Mouse (Mus musculus) forebrain, embryonic 16.5 days (tissue): Measurements from ENCODE around the gene Rbfox1. TPM values are rescaled to one million over a fixed set of nuclear protein-coding genes. Genes with fewer than 3 reads are reported as not detected.

ENCODE experiments used
- ATAC-seq: fragments of 200-750 bp; cut with Nextera tagmentation; 2 replicates; pipeline ENCODE4 v1.8.0; 2017; ENCODE audit warnings: mild to moderate bottlenecking, moderate library complexity
- H3K27ac ChIP-seq: fragments of 300-500 bp; sonication (generic); 2 replicates; pipeline ENCODE4 v1.5.1; 2014; ENCODE audit warnings: low read length, control low read depth
- H3K27me3 ChIP-seq: fragments of 300-500 bp; sonication (generic); replicated peaks from 2 replicates; pipeline ENCODE4 v1.6.1; 2014; ENCODE audit warnings: low read length; ENCODE audit not compliant: control insufficient read depth, insufficient read depth
- H3K36me3 ChIP-seq: fragments of 300-500 bp; sonication (generic); 2 replicates; pipeline ENCODE4 v1.6.1; 2014; ENCODE audit not compliant: control insufficient read depth, insufficient read depth
- H3K4me1 ChIP-seq: fragments of 300-500 bp; sonication (generic); replicated peaks from 2 replicates; pipeline ENCODE4 v1.6.1; 2014; ENCODE audit warnings: low read length; ENCODE audit not compliant: control insufficient read depth, insufficient read depth
- H3K4me2 ChIP-seq: fragments of 300-500 bp; sonication (generic); 2 replicates; pipeline ENCODE4 v1.6.1; 2014; ENCODE audit warnings: mild to moderate bottlenecking, low read length, control low read depth
- H3K4me3 ChIP-seq: fragments of 300-500 bp; sonication (generic); replicated peaks from 2 replicates; pipeline ENCODE4 v1.5.1; 2014; ENCODE audit warnings: mild to moderate bottlenecking, low read length, control low read depth
- H3K9ac ChIP-seq: fragments of 300-500 bp; sonication (generic); replicated peaks from 2 replicates; pipeline ENCODE4 v1.6.1; 2014; ENCODE audit warnings: low read depth, low read length, control low read depth
- H3K9me3 ChIP-seq: fragments of 300-500 bp; sonication (generic); 2 replicates; pipeline ENCODE4 v1.6.1; 2016; ENCODE audit warnings: low read length; ENCODE audit not compliant: control insufficient read depth
- WGBS: fragments of 180-500 bp; shearing (Covaris S2); extraction: QIAGEN DNeasy Blood & Tissue Kit; methylation state at CpG from one replicate; pipeline ENCODE4 v1.1.7; 2014; 5-methylcytosine and 5-hydroxymethylcytosine counted together
- polyA plus RNA-seq: library from polyadenylated mRNA; unstranded; fragments of >200 nt; fragmentation: Nextera tagmentation; extraction: Ambion mirVana; gene quantifications from 2 replicates; pipeline ENCODE4 v1.2.1, GENCODE M21; 2015

Rbfox1 gene
- polyA plus RNA-seq, 1 experiment from 2014 or later: 210 TPM

DNA sequence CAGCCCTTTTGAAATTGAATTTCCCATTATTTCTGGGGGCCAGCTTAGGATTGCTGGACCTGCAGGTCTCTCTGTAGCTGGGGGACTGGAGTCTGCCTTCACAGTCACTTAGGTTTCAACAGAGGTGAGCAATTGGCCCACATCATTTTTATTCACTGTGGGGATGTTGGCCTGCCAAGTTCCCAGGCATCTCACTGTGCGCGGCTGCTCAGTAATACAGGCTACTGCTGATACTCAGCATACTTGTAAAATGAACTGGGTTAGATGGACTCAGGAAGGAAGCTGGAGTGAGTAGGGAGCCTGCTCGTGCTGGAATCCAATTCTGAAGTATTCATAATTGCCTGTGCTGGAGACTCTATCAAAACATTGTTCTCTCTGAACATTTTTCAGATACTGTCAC, 1356.5 kb downstream of the Rbfox1 start:
- no peak overlapping the region for H3K9ac ChIP-seq
- WGBS: 75% methylated on average over 3 of the region's 3 CpGs
- no peaks in the 10 kb centered on the region for H3K36me3 ChIP-seq
- no peak overlapping the region for H3K4me3 ChIP-seq
- no peak for ATAC-seq
- H3K4me2 ChIP-seq: no peak overlapping the region
- no peaks in the 10 kb centered on the region for H3K9me3 ChIP-seq
- no peaks in the 10 kb centered on the region for H3K27me3 ChIP-seq
- H3K4me1 ChIP-seq: no peaks in the 10 kb centered on the region
- H3K27ac ChIP-seq: no peak overlapping the region

DNA sequence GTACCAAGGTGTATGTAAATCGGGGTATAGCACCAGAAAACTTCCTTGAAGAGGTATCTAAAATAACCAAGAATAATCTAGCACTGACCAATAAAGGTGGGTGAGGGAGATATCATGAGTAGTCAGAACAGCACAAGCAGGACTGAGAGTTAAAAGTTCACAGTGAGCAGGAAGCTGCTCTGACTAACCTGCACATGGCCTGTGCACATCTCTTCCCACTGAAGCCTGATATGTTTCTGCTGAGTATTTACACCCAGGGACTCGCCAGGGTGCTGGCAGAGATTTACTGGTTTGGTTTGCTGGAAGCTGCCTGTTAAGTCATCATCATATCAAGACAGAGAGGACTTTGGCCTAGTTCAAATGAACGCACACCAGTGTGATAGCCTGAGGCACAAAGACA, 1357.3 kb downstream of the Rbfox1 start:
- Histone ChIP-seq H3K9ac (no peak overlapping the region), H3K4me1 (no peaks in the 10 kb centered on the region), H3K4me2 (no peak overlapping the region), H3K36me3 (no peaks in the 10 kb centered on the region), H3K27ac (no peak overlapping the region), H3K4me3 (no peak overlapping the region), H3K9me3 (no peaks in the 10 kb centered on the region), H3K27me3 (no peaks in the 10 kb centered on the region)
- no peak for ATAC-seq
- WGBS: 95% methylated on average over 3 of the region's 3 CpGs

DNA sequence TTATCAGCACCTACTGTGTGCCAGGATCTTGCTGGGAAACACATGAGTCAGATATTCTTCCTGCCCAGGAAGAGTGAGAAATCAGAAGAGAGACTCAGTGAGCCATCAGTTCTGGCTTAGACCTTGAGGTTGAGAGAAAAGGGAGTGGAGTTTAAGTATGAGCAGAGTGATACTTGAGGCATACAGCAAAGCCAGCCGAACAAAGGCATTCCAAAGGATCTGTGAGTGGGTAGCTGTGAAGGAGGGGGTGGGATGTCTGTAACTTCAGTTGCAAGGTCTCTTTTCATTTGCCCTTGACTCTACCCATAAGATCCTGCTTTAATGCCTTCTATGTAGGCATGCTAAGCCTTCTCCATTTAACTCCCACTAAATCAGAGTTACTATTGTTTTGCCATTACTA, 1359.2 kb downstream of the Rbfox1 start:
- Histone ChIP-seq H3K4me3 (no peak overlapping the region), H3K27ac (no peak overlapping the region), H3K9ac (no peak overlapping the region), H3K4me1 (no peaks in the 10 kb centered on the region), H3K4me2 (no peak overlapping the region), H3K9me3 (no peaks in the 10 kb centered on the region), H3K27me3 (no peaks in the 10 kb centered on the region), H3K36me3 (no peaks in the 10 kb centered on the region)
- no peak for ATAC-seq
- 59% methylated on average over 1 of the region's 1 CpGs for WGBS

DNA sequence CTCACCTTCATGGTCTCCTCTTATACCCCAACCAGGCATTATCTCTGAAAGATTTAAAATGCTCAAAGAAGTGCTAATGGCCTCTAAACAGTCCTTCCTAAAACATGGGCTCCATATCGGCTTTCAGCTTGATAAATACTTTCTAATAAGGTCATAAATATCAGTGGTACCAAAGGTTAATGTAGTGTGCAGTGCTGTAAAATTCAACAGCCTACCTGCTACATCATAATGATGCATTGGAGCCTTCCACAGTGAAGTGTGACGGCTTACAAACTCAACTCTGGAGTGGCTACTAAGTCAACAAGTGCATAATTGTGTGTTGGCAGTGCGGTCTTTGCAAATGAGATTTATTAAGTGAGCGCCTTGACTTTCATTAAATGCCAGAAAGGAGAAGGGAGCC, 1366.5 kb downstream of the Rbfox1 start:
- no peak overlapping the region for H3K4me2 ChIP-seq
- H3K9me3 ChIP-seq: no peaks in the 10 kb centered on the region
- H3K36me3 ChIP-seq: no peaks in the 10 kb centered on the region
- H3K9ac ChIP-seq: no peak overlapping the region
- no peaks in the 10 kb centered on the region for H3K4me1 ChIP-seq
- WGBS: 56% methylated on average over 4 of the region's 4 CpGs
- ATAC-seq: no peak
- H3K27me3 ChIP-seq: no peaks in the 10 kb centered on the region
- H3K27ac ChIP-seq: no peak overlapping the region
- no peak overlapping the region for H3K4me3 ChIP-seq

DNA sequence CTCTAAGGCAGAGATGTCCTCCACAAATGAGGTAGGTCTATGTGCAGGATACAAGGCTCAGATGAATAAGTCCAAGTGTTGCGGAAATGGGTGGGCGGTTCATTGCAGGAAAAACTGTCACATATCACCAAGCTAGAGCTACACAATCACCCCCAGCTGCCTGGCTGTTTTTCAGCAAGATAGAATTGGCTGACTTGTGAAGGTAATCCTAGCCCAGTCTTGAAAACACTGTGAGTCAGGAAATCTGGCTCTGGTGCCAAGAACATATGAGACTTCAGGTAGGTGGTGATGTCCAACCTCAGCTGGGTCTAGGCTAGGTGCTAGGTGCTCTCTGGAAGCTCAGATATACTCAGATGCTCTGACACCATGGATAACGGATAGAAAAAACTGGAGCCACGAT, 1372.2 kb downstream of the Rbfox1 start:
- Histone ChIP-seq H3K4me1 (no peaks in the 10 kb centered on the region), H3K27ac (no peak overlapping the region), H3K4me3 (no peak overlapping the region), H3K4me2 (no peak overlapping the region), H3K36me3 (no peaks in the 10 kb centered on the region), H3K9ac (no peak overlapping the region), H3K9me3 (no peaks in the 10 kb centered on the region), H3K27me3 (no peaks in the 10 kb centered on the region)
- 94% methylated on average over 4 of the region's 4 CpGs for WGBS
- no peak for ATAC-seq

DNA sequence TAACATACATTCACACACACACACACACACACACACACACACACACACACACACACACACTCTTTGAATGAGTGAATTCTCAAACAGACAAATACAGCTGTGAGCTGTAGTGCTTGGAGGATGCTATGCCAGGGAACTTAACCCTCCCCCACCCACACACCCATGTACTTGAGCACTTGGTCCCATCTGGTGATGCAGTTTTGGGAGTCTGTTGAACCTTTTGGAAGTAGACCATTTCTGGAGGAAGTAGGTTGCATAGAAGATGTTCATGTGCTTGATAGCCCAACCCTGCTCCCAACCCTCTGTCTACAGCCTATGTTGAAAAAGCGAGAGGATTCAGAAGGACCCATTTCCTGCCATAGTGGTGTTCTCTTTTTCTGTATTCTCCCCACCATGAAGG, 1378.1 kb downstream of the Rbfox1 start:
- no peak overlapping the region for H3K4me3 ChIP-seq
- no peaks in the 10 kb centered on the region for H3K27me3 ChIP-seq
- 0 out of 2 replicates have a peak, but pooled peaks cover 3% of the 10 kb centered on the region for H3K4me1 ChIP-seq
- no peak overlapping the region for H3K4me2 ChIP-seq
- no peak overlapping the region for H3K9ac ChIP-seq
- H3K36me3 ChIP-seq: no peaks in the 10 kb centered on the region
- no peak for ATAC-seq
- no peaks in the 10 kb centered on the region for H3K9me3 ChIP-seq
- WGBS: 96% methylated on average over 1 of the region's 1 CpGs
- H3K27ac ChIP-seq: no peak overlapping the region

DNA sequence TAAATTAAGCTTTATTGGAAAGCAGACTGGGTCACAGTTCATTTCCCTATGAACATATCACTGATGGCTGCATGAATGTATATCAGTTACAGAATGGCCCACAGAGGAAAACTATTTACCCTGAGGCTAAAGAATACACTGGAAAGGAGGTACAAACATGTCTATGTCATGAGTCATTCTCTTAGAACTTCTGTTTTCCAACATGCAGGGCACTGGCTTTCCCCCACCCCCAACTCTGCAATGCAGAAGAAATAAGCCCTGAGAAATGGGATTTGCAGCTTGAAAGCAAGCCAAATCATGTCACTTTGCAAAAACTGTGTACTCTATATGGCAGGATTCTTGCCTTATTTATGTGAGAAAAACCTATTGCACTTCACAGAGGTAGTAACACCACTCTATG, 1380.6 kb downstream of the Rbfox1 start:
- Histone ChIP-seq H3K4me2 (no peak overlapping the region), H3K36me3 (no peaks in the 10 kb centered on the region), H3K4me1 (0 out of 2 replicates have a peak, but pooled peaks cover 3% of the 10 kb centered on the region), H3K9me3 (no peaks in the 10 kb centered on the region), H3K27ac (0 out of 2 replicates have a peak overlapping the region, but pooled peaks have one; percentile 12), H3K27me3 (no peaks in the 10 kb centered on the region), H3K4me3 (no peak overlapping the region), H3K9ac (no peak overlapping the region)
- no peak for ATAC-seq

DNA sequence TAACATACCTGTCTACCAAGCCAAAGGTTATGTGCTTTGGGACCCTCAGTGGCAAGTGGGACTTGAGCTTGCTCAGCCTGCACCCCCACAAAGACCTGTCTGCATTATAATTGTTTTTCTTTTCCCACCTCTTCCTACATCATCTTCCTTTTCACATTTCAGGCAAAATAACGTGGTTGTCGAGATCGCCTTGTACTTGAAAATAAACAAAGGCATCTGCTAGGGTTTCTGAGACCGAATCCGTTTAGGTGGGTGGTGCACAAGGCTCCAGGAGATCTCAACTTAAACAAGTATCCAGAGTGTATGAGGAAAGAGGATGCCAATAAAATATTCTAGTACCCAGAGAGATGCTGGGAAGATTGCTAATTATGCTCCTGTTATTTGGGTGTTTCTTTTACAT, 1390.3 kb downstream of the Rbfox1 start:
- H3K4me3 ChIP-seq: no peak overlapping the region

DNA sequence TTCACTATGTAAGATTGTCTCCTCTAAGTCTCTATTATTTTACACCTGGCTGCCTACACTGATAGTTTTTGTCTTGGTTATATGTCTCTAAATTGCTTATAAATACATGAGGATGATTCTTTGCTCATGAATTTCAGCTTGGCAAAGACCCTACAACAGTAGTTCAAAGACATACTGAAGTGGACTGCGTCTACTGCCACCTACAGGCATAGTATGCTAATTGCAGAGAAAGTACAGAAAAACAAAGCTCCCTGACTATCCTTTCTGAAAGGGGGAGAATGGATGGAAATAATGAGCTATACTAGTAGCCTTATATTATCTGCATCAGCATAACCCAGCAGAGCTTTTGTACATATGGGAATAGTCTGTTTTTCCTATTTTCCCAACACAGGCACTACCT, 1390.7 kb downstream of the Rbfox1 start:
- H3K4me3 ChIP-seq: no peak overlapping the region
- H3K36me3 ChIP-seq: no peaks in the 10 kb centered on the region

More for the DNA sequence above, 1390.3 kb downstream of the Rbfox1 start:
- ATAC-seq: no peak
- Histone ChIP-seq H3K27me3 (no peaks in the 10 kb centered on the region), H3K9ac (no peak overlapping the region), H3K9me3 (no peaks in the 10 kb centered on the region), H3K4me1 (no peaks in the 10 kb centered on the region), H3K36me3 (no peaks in the 10 kb centered on the region), H3K27ac (no peak overlapping the region), H3K4me2 (no peak overlapping the region)
- WGBS: 88% methylated on average over 5 of the region's 5 CpGs

DNA sequence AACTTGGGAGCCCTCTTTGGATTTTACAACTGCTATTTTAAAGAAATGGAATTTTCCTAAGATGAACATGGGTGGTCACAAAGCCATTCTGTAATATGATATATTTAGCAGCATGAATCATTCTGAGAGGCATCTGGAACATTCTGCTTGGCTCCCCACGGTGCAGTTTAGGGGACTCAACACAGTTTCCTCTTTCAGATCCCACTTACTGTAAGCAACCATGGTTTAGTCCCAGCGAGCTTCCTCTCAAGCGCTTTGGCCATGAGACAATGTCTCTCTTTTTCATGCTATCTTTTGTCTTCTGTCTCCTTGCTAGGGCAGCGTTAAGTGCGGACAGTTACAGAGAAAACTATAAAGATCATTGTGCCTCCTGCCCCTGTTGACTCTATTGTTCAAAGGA, 1394.4 kb downstream of the Rbfox1 start:
- ATAC-seq: no peak
- H3K4me2 ChIP-seq: no peak overlapping the region
- 75% methylated on average over 5 of the region's 5 CpGs for WGBS

More for the DNA sequence above, 1390.7 kb downstream of the Rbfox1 start:
- no peaks in the 10 kb centered on the region for H3K9me3 ChIP-seq
- no peak for ATAC-seq
- no peak overlapping the region for H3K9ac ChIP-seq
- no peaks in the 10 kb centered on the region for H3K27me3 ChIP-seq
- WGBS: 53% methylated on average over 1 of the region's 1 CpGs
- H3K4me2 ChIP-seq: no peak overlapping the region
- no peak overlapping the region for H3K27ac ChIP-seq
- no peaks in the 10 kb centered on the region for H3K4me1 ChIP-seq

More for the DNA sequence above, 1394.4 kb downstream of the Rbfox1 start:
- H3K9ac ChIP-seq: no peak overlapping the region
- no peak overlapping the region for H3K4me3 ChIP-seq
- H3K27ac ChIP-seq: no peak overlapping the region
- H3K27me3 ChIP-seq: no peaks in the 10 kb centered on the region
- peaks cover 5% of the 10 kb centered on the region; the same call in 1 of the 2 replicates for H3K4me1 ChIP-seq
- H3K9me3 ChIP-seq: no peaks in the 10 kb centered on the region
- H3K36me3 ChIP-seq: no peaks in the 10 kb centered on the region
